Mouse (Mus musculus) erythroblast, embryonic 14.5 days (primary cell): ENCODE data around the gene Ormdl3.

Source experiments
- GATA1 ChIP-seq: IDR thresholded peaks from 2 replicates; pipeline ENCODE4 v1.6.1; 2012; ENCODE audit warnings: low read length, inconsistent platforms, mixed read lengths
- TAL1 ChIP-seq: IDR thresholded peaks from 3 replicates; pipeline ENCODE4 v1.6.1; 2012; ENCODE audit warnings: low read length, inconsistent platforms, mixed read lengths

DNA sequence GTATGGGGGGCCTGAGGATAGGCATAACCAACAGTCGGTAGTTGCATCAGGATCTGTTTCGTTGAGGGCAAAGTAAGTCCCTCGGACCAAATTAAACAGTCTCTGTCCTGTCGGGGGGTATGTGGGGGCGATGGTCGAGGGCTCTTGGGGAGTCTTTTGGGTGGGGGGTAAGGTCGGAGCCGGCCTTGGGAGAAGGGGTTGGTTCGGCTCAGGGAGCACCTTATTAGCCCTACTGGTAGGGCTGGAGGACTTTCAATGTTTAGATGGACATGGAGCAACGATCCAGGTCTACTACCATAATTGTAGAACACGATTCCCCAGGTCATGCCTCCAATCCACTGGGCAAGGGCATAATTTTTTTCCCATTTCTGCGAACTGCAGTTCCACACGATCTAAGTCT lies 33.6 kb upstream of the Ormdl3 start:
- TF ChIP-seq GATA1 (no peak), TAL1 (no peak)
